Mouse (Mus musculus) spleen, adult 2 months (tissue): ENCODE results near the gene Cend1.

Experiments
- CTCF ChIP-seq: fragments of 200-500 bp; IDR thresholded peaks from 2 replicates; pipeline ENCODE4 v1.5.1; 2011; ENCODE audit warnings: mild to moderate bottlenecking, inconsistent platforms; ENCODE audit not compliant: insufficient read depth, insufficient read length, insufficient replicate concordance; ENCODE audit errors: extremely low read depth
- POLR2A ChIP-seq: fragments of 200-500 bp; IDR thresholded peaks from 2 replicates; pipeline ENCODE4 v1.6.1; 2011; ENCODE audit warnings: low read depth, low read length, inconsistent platforms

DNA sequence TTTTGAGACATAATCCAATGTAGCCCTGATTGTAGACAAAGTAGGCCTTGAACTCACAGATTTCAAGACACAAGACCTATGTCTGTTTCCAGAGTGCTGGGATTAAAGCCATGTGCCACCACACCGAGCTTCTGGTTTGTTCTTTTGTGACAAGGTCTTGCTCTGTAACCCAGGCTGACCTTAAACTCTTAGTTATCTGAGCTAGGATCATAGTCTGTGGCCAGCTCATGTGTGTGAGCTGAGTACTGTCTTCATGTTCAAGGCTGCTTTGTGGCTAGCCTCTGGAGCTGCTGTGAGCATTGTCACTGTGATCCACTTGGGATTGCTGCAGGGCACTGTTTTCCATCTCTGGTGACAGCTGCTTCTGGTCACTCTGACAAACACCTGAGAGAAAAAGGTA, 33.9 kb downstream of the Cend1 start:
- no peak for TF ChIP-seq CTCF
- TF ChIP-seq POLR2A = no peak
